Mouse (Mus musculus): Measurements from ENCODE around the gene Prelid1.

Gene Prelid1

DNA sequence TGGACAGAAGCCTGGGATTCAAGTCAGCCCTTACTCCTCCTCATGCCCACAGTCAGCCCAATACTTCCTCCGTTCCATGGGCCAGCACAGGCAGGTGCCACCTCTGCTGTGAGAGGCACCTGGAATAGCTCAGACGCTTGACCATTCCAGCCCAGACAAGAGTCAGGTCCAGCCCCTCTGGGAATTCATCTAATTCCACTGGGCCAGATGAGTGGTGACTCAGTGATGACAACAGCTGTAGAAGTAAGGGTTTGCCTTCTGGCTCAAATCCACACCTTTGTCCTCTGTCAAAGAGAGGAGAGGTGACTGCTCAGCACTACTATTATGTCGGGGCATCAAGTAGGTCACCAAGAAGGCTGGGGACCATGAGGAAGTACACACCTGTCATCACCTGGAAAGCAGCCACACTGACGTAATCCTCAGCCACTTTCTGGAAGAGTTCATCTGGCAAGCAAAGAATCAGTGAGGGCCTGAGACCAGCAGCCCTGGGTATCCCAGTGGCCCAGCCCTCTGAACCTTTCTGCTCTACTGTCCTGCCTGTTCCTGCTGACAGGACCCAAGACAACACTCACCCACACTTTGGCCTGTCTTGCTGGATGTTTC, at the start of gene Prelid1:
TSS of gene Prelid1 (plus strand) at position 570 of the 603 bp plus-strand sequence.
- DNase-seq (ENCODE audit: low read depth) = no peak

- DNase-seq (ENCODE audit: low read depth) = no peak
These were observed 43.1 kb upstream of the Prelid1 start for GRCm38 (mm10) chr13:55277203-55277602.

DNA sequence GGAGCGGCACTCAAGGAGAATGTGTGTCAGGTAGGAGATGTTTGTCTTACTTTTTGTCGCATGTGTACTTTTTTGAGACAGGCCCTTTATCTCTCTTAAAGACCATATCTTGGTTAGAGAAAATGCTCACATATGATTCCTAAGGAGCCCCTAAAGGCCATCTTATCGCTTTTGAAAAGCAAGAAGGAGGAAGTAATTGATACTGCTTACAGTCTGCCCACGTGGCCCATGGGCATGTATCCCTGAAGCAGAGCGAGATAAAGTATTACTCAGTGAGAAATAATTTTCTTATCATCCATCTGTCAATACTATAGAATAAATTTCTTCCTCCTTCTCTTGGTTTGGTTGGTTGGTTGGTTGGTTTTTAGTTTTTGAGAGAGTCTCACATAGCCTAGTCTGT, 42.7 kb upstream of the Prelid1 start:
- DNase-seq (ENCODE audit: low read depth) = no peak

GRCm38 (mm10) chr13:55288854-55289253, 31.4 kb upstream of the Prelid1 start:
- peak; percentile 4 for DNase-seq (ENCODE audit: low read depth)

DNA sequence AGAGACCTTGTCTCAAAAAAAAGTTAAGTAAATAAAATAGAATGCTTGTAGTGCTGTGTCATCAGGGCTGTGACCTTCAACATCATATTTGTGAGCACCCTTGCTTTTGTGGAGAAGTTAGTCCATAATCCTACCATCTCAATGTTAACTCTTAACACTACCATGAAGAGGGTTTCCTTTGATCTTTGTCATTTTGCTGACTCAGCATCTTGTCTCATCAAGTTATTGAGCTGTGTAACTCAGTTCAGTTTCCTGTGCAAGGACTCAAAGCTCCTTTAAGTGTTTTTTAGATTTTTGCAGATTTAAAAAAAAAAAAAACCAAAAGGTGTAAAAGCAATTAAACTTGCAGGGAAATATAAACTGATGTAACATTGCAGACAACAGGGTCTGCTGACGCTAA, 23.5 kb upstream of the Prelid1 start:
- no peak for DNase-seq (ENCODE audit: low read depth)

GRCm38 (mm10) chr13:55300913-55301312, 19.4 kb upstream of the Prelid1 start:
- DNase-seq (ENCODE audit: low read depth) = no peak

DNA sequence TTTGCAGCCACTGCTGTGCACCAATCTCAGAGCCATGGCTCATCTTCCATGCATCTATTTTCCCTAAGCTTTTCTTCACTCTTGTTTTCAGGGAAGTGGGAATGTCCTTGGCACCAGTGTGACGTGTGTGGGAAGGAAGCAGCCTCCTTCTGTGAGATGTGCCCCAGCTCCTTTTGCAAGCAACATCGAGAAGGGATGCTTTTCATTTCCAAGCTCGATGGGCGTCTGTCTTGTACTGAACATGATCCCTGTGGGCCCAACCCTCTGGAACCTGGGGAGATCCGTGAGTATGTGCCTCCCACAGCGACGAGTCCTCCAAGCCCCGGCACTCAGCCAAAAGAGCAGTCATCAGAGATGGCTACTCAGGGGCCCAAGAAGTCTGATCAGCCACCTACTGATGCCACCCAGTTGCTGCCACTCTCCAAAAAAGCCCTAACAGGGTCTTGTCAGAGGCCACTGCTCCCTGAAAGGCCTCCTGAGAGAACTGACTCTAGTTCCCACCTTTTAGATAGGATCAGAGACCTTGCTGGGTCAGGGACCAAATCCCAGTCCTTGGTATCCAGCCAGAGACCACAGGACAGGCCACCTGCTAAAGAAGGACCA, 8.2 kb upstream of the Prelid1 start:
- DNase-seq (ENCODE audit: low read depth) = no peak

- no peak for DNase-seq (ENCODE audit: low read depth)
These were observed 7.2 kb upstream of the Prelid1 start for GRCm38 (mm10) chr13:55313051-55313450.

- DNase-seq (ENCODE audit: low read depth) = no peak
These were observed 5.3 kb upstream of the Prelid1 start for GRCm38 (mm10) chr13:55314891-55315412.

- DNase-seq (ENCODE audit: low read depth) = no peak
These were observed 1.9 kb upstream of the Prelid1 start for GRCm38 (mm10) chr13:55318351-55318750.

DNA sequence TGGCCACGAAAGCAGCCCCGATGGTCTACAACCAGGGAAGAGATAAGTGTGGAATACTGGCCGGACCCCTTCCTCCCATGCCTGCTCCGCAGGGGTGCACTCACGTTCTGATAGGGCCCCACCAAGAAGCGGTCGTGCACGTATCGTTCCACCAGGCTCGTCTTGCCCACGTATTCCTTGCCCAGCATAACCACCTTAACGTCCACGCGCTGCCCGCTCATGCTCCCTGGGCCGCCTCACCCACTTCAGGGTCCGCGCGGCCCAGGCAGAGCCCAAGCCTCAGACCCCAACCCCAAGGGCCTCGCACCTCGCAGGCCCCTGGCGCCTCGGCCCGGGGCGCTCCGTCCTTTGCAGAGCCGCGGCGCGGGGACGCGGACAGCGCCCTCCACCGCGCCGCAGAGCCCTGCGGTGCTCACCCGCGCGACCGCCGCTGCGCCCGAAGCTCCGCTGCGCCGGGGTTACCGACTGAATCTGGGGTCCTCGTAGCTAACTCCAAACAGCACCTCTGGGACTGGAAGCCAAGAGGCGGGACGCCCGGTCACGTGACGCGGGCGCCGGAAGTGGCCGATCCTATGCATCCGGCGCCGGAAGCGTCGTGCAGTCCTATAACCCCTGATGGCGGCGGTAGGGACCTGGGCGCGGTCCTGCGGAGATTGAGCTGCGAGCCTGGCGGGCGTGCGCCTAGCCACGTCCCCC, 1.3 kb downstream of the Prelid1 start, which contains the start of gene Rab24:
TSS of gene Rab24 (minus strand) at position 513 of the 696 bp plus-strand sequence.
- peak; percentile 78 for DNase-seq (ENCODE audit: low read depth)

GRCm38 (mm10) chr13:55322130-55322825, 2.0 kb downstream of the Prelid1 start:
- peak; percentile 48 for DNase-seq (ENCODE audit: low read depth)

GRCm38 (mm10) chr13:55325596-55325995, 5.3 kb downstream of the Prelid1 start:
- DNase-seq (ENCODE audit: low read depth) = no peak

DNA sequence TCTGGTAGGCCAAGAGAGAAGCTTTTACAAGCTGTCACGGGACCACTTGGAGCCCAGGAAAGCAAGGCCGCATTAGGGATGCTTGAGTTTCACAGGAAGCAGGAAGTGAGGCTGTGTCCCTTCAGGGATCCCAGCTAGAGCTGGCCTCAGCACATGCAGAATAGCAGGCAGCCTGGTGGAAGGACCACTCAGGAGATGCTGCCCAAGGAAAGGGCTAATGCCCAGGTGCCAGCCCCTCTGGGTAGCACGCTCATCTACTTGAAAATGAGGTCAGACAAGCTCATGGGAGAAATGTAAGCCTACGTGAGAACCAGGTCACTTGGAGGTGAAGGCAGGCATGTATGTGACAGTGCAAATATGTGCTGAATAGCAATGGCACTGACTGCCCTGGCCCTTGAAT, 6.9 kb downstream of the Prelid1 start:
- no peak for DNase-seq (ENCODE audit: low read depth)

- peak; percentile 75 for DNase-seq (ENCODE audit: low read depth)
These were observed 7.3 kb downstream of the Prelid1 start for GRCm38 (mm10) chr13:55327633-55328032.

GRCm38 (mm10) chr13:55328171-55328570, 7.9 kb downstream of the Prelid1 start:
- no peak for DNase-seq (ENCODE audit: low read depth)

DNA sequence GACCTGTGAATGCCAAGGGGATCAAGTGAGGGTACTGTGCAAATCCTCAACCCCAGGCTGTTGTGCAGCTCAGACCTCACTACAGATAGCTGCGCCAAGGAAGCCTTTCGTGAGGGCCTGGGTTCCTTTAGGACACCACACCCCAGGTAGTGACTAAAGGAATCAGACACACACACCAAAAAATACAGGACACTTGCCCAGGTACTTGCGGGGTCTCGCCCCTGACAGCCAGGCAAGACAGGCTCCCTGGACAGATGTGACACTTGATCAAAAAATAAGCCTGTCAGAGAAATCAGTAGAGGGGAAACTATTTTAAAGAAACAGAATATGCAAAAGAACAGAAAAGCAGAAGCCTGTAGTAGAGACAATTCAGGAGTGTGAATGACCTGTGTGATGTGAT, 8.3 kb downstream of the Prelid1 start:
- no peak for DNase-seq (ENCODE audit: low read depth)

DNA sequence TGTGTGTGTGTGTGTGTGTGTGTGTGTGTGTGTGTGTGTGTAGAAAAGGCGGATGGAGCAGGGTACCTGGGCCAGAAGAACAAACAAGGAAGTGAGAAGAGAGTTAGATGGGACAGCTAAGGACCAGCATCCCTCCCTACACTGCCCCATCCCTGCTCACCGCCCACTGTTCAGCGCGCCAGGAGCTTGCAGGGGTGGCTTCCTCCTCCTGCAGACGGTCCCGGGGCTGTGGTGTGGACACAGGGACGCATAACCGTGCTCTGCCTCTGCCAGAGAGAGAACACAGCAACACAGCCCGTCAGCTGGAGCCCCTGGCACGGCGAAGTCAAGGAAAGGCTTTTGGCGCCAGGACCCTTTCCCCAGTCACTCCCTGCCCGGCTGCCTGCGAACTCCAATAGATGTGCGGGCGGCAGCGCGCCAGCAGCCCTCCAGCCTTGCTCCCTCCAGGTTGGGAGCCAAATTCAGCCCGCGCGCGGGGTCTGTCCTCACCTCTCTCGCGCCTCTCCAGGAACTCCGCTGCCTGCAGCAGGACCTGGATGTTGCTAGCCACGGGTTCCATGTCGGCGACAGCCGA, 8.9 kb downstream of the Prelid1 start:
- DNase-seq (ENCODE audit: low read depth) = no peak

DNA sequence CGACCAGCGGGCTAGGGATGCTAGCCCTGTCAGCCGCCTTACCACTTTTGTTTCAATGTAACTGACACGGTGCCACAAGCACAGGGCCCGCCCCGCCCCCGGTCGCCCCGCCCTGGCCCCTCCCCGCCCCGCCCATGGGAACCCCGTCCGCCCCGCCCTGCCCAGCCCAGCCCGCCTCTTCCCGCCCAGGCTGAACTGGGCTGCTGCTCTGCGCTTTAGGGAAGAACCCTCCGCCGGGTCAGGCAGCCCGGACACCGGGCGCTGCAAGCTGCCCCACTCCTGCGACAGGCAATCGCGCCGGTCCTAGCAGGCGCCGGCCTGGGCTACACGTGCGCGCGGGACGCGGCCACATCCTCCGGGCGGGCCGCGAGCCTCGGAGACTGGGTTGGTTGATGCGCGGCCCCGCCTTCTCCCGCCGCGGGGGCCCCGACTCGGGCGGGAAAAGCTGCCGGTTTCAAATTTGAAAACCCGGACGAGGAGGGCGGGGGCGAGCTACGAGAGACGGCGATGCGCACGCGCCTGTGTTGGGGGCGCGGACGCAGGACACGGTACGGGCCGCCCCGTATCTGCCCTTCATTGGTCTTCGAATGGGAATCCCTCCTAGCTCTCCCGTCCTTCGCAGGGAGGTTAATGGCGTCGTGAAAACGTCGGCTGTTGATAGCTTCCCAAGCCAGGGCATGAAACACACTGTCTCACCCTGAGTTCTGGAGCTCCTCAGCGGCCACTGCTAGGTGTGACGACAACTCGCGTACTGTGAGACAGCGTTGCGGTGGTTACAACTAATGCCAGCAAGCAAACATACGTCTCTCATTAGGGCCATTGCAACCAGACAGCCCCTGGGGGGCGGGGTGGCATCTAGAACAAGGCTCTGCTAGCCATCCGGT, 9.6 kb downstream of the Prelid1 start, which contains the start of gene Mxd3:
TSS of gene Mxd3 (minus strand) at position 141 of the 884 bp plus-strand sequence.
- peak; percentile 84 for DNase-seq (ENCODE audit: low read depth)

DNA sequence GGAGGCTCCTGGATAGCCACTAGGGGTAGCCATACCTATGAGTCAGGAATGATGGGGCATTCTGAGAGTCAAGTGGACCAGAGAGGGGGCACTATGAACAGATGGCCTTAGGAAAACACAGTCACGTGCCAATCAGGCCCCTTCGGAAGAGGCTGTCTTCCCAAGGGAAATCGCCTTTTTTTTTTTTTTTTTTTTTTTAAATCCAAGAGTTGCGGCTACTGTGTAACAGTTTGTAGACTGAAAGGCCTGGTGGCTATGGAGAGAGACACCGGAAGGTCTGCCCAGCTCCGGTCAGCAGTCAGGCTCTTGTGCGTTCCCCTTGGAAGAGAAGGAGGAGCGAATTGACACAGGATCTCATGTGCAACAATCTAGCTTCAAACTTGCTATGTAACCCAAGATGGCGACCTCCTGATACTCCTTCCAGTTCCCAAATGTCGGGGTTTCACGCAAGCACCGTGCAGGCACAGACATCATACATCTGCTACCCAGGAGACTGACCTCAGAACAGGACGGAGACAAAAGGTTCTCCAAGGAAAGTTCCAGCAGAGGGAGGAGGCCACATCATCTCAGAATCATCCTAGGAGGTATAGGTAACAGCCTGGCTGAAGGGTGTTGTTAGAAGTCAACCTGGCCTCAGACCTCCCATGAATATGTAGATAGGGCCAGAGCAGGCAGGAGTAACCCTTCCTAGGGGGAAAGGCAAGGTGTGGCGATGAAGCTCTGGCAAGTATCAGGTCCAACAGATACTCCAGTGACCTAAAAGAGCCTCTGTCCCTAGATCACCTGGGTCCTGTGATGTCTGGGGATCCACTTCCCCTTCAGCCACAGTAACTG, 10.5 kb downstream of the Prelid1 start:
- no peak for DNase-seq (ENCODE audit: low read depth)
